In the genomic region with DNA sequence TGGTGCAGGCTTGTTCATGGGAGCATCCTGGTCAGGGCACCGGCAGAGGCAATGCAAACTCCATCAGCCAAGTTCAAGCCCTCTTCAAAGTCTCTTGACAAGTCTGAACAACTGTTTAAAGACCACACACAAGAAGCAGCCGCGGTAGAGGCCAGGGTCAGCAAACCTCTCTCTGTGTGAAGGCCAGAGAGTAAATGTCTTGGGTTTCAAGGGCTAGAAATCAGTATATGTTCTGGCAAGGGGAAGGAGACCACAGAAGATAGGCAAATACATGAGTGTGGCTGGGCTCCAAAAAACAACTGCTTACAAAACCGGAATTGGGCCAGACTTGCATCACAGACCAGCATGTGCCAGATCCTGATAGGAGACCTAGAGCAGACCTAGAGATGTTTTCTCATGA, we compare ENCODE assay signal across 12 mouse cellular contexts.
DNase-seq lines count a peak whose midpoint lies in the region; ATAC-seq and TF ChIP-seq lines count a peak whose summit lies in the region.
"Had no signal": no experiment of that assay in that cellular context is flagged by ENCODE, and none has a peak within 500 bp of the region (broad histone marks: within the 10 kb centered on the region; RNA-seq: fewer than 3 reads in every experiment).

No protein-coding gene starts in this region.

- no peak overlapping the region for H3K4me2 ChIP-seq in kidney, postnatal 0 days (ENCODE audit: low read length)
- no peak overlapping the region for H3K4me2 ChIP-seq in forebrain, embryonic 16.5 days (ENCODE audit: low read length)
- H3K4me2 ChIP-seq in intestine, postnatal 0 days (replicated peaks; ENCODE audit: low read depth), result no peak overlapping the region
- H3K4me2 ChIP-seq: neural tube, embryonic 13.5 days had no signal

- ATAC-seq in kidney, postnatal 0 days (replicated peaks; ENCODE audit: low FRiP score, low read depth), result no peak
- ATAC-seq in forebrain, embryonic 16.5 days, result no peak
- ATAC-seq in intestine, postnatal 0 days, result no peak
- ATAC-seq: hindbrain, embryonic 16.5 days had no signal

- no peak overlapping the region for H3K9ac ChIP-seq in kidney, postnatal 0 days (ENCODE audit: low read depth, low read length)
- no peak overlapping the region for H3K9ac ChIP-seq in forebrain, embryonic 16.5 days (replicated peaks; ENCODE audit: low read depth, low read length)
- H3K9ac ChIP-seq in intestine, postnatal 0 days (ENCODE audit: low read depth, low read length), result no peak overlapping the region
- H3K9ac ChIP-seq: neural tube, embryonic 13.5 days had no signal

- DNase-seq in kidney, postnatal 0 days (ENCODE audit: low spot score), result peak; percentile 22
- no peak for DNase-seq in kidney, adult 18-20 months
- DNase-seq in adrenal gland, postnatal 25 days, result peak; percentile 11
- DNase-seq in heart, postnatal 14 days, result peak; percentile 31 to 52
- peak; percentile 82 for DNase-seq in lung, postnatal 36 days
- no peak for DNase-seq in spleen, postnatal 4 days (ENCODE audit: low spot score in 2 of 2)
- DNase-seq: thymus, adult 18-20 months had no signal

- no peak overlapping the region for H3K4me3 ChIP-seq in kidney, postnatal 0 days (replicated peaks; ENCODE audit: low read depth, low read length)
- H3K4me3 ChIP-seq in forebrain, embryonic 16.5 days (replicated peaks; ENCODE audit: low read length), result no peak overlapping the region
- no peak overlapping the region for H3K4me3 ChIP-seq in intestine, postnatal 0 days (ENCODE audit: low read depth, low read length)
- H3K4me3 ChIP-seq: midbrain, embryonic 10.5 days; neural tube, embryonic 13.5 days had no signal

- no peaks in the 10 kb centered on the region for H3K27me3 ChIP-seq in kidney, postnatal 0 days (ENCODE audit: insufficient read depth, low read length)
- H3K27me3 ChIP-seq in forebrain, embryonic 16.5 days (replicated peaks; ENCODE audit: control insufficient read depth, insufficient read depth, low read length), result no peaks in the 10 kb centered on the region
- H3K27me3 ChIP-seq in intestine, postnatal 0 days (replicated peaks; ENCODE audit: control insufficient read depth, insufficient read depth, low read length), result no peaks in the 10 kb centered on the region
- H3K27me3 ChIP-seq: neural tube, embryonic 13.5 days had no signal

- no peak overlapping the region for H3K27ac ChIP-seq in kidney, postnatal 0 days
- H3K27ac ChIP-seq in forebrain, embryonic 16.5 days (ENCODE audit: low read length), result no peak overlapping the region
- H3K27ac ChIP-seq in intestine, postnatal 0 days (ENCODE audit: low read depth, low read length), result no peak overlapping the region
- H3K27ac ChIP-seq: midbrain, embryonic 10.5 days; neural tube, embryonic 13.5 days had no signal

- peaks cover 6% of the 10 kb centered on the region; the same call in 1 of the 2 replicates for H3K4me1 ChIP-seq in kidney, postnatal 0 days (replicated peaks; ENCODE audit: insufficient read depth, low read length)
- H3K4me1 ChIP-seq in forebrain, embryonic 16.5 days (replicated peaks; ENCODE audit: control insufficient read depth, insufficient read depth, low read length), result no peaks in the 10 kb centered on the region
- no peaks in the 10 kb centered on the region for H3K4me1 ChIP-seq in intestine, postnatal 0 days (replicated peaks; ENCODE audit: control insufficient read depth, insufficient read depth, low read length)

- WGBS in kidney, postnatal 0 days, result 38% methylated on average over 4 of the region's 4 CpGs
- 88% methylated on average over 4 of the region's 4 CpGs for WGBS in forebrain, embryonic 16.5 days
- WGBS in intestine, postnatal 0 days, result 74% methylated on average over 4 of the region's 4 CpGs

- intact Hi-C loops in heart, postnatal 14 days (cut with DNase I), result no loop called here

- H3K9me3 ChIP-seq in kidney, postnatal 0 days (replicated peaks; ENCODE audit: low read length), result no peaks in the 10 kb centered on the region
- H3K9me3 ChIP-seq in forebrain, embryonic 16.5 days (ENCODE audit: control insufficient read depth, low read length), result no peaks in the 10 kb centered on the region
- no peaks in the 10 kb centered on the region for H3K9me3 ChIP-seq in intestine, postnatal 0 days (ENCODE audit: control insufficient read depth)
- H3K9me3 ChIP-seq: midbrain, embryonic 10.5 days; neural tube, embryonic 13.5 days had no signal

- no peaks in the 10 kb centered on the region for H3K36me3 ChIP-seq in kidney, postnatal 0 days (ENCODE audit: insufficient read depth, low read length)
- no peaks in the 10 kb centered on the region for H3K36me3 ChIP-seq in forebrain, embryonic 16.5 days (ENCODE audit: control insufficient read depth, insufficient read depth)
- no peaks in the 10 kb centered on the region for H3K36me3 ChIP-seq in intestine, postnatal 0 days (ENCODE audit: control insufficient read depth, insufficient read depth)
- H3K36me3 ChIP-seq: midbrain, embryonic 10.5 days; neural tube, embryonic 13.5 days had no signal

- no peak for TF ChIP-seq CTCF in kidney, postnatal 0 days (IDR thresholded peaks at IDR 0.05; ENCODE audit: low read depth)
- no peak for TF ChIP-seq CTCF in intestine, postnatal 0 days (IDR thresholded peaks at IDR 0.05; ENCODE audit: low read depth)

Comparison
In these comparisons a context has a peak if more than half of its experiments do, and no peak if none do; other contexts are left out.
1. DNase-seq: peak in kidney, postnatal 0 days (single experiment), adrenal gland, postnatal 25 days (single experiment), heart, postnatal 14 days (2 of 2) and lung, postnatal 36 days (single experiment); none in kidney, adult 18-20 months (single experiment) and spleen, postnatal 4 days (0 of 2).